Mouse (Mus musculus): ENCODE measurements around the gene Tgm1. TPM values are rescaled to one million over a fixed set of nuclear protein-coding genes. Genes with fewer than 3 reads are reported as not detected.

Gene Tgm1
- polyA plus RNA-seq, 1 experiment: not detected

DNA sequence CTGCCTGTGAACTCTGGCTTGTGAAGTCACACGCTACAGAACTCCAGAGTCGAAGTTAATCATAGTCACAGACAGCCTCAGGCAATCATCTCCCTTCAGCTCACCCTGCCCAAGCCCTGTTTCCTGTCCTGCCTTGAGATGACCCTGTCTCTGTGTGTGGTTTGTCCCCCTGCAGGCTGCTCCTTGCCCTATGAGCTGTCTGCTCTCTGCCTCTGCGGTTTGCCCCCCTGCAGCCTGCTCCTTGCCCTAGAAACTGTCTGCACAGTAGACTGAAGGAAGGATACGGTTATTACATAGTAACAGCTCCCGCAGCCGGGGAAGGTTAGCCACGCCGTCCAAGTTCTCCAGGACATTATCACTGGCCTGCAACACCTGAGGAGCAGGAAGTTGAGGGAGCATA, 3.2 kb upstream of the Tgm1 start:
- H3K27ac ChIP-seq (ENCODE audit: insufficient read depth, low read depth, low read length): no peak overlapping the region
- TF ChIP-seq CTCF (IDR thresholded peaks at IDR 0.05; ENCODE audit: insufficient read depth, low read depth, low read length): no peak
- TF ChIP-seq POLR2A (IDR thresholded peaks at IDR 0.05; ENCODE audit: insufficient read depth, low read depth, low read length): no peak
- WGBS: 90% methylated on average over 8 of the region's 8 CpGs

DNA sequence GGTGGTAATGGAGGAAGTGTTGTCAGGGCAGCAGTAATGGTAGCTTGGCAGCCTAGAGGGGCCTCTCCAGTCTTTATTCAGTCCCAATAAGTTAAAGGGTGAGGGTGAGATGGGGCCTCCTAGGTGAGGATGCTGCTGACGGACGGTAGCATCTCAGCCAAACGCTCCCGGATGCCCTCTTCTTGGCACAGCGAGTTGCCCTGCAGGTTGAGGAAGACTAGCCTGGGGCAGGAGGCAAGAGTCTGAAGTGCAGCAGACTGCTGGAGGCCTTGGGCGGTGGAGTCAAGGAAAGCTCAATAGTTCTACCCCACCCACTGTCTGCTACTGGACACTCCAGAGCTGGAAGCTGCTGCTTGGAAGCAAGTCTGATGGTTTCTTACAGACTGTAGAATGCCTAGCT, 2.5 kb upstream of the Tgm1 start:
- peaks cover 6% of the 10 kb centered on the region; the same call in 1 of the 2 replicates for H3K4me1 ChIP-seq (ENCODE audit: control insufficient read depth, insufficient read depth, low read length)
- no peak overlapping the region for H3K27ac ChIP-seq (ENCODE audit: insufficient read depth, low read depth, low read length)
- H3K4me3 ChIP-seq (ENCODE audit: insufficient read depth, low read depth, low read length): no peak overlapping the region
- WGBS: 94% methylated on average over 6 of the region's 6 CpGs
- TF ChIP-seq POLR2A (IDR thresholded peaks at IDR 0.05; ENCODE audit: insufficient read depth, low read depth, low read length) (no peak), CTCF (IDR thresholded peaks at IDR 0.05; ENCODE audit: insufficient read depth, low read depth, low read length) (no peak)

More for the DNA sequence above, 3.2 kb upstream of the Tgm1 start:
- no peak overlapping the region for H3K4me3 ChIP-seq (ENCODE audit: insufficient read depth, low read depth, low read length)
- peaks cover 10% of the 10 kb centered on the region for H3K4me1 ChIP-seq (ENCODE audit: control insufficient read depth, insufficient read depth, low read length)

DNA sequence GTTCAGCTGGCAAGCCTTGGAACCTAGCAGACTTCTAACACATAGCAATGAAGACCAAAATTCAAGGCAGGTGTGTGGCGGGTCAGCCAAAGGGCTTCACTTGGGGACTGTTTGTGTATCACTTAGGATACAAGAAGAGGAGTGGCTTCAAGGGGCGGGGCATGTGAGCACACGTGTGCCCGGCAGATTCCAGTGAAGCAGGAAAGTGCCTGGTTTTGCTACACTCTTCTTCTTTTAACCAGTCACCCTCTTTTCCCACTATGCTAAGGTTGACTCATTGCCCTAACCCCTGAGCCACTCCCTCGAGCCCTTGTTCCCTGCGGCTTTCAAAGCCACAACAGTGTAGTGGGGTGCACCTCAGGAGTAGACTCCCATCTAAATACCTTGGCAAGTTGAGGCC, 1.2 kb upstream of the Tgm1 start:
- no peak for TF ChIP-seq CTCF (IDR thresholded peaks at IDR 0.05; ENCODE audit: insufficient read depth, low read depth, low read length)
- TF ChIP-seq POLR2A (IDR thresholded peaks at IDR 0.05; ENCODE audit: insufficient read depth, low read depth, low read length): no peak
- Histone ChIP-seq H3K4me3 (ENCODE audit: insufficient read depth, low read depth, low read length) (no peak overlapping the region), H3K27ac (ENCODE audit: insufficient read depth, low read depth, low read length) (no peak overlapping the region), H3K4me1 (ENCODE audit: control insufficient read depth, insufficient read depth, low read length) (no peaks in the 10 kb centered on the region)
- 45% methylated on average over 6 of the region's 6 CpGs for WGBS

DNA sequence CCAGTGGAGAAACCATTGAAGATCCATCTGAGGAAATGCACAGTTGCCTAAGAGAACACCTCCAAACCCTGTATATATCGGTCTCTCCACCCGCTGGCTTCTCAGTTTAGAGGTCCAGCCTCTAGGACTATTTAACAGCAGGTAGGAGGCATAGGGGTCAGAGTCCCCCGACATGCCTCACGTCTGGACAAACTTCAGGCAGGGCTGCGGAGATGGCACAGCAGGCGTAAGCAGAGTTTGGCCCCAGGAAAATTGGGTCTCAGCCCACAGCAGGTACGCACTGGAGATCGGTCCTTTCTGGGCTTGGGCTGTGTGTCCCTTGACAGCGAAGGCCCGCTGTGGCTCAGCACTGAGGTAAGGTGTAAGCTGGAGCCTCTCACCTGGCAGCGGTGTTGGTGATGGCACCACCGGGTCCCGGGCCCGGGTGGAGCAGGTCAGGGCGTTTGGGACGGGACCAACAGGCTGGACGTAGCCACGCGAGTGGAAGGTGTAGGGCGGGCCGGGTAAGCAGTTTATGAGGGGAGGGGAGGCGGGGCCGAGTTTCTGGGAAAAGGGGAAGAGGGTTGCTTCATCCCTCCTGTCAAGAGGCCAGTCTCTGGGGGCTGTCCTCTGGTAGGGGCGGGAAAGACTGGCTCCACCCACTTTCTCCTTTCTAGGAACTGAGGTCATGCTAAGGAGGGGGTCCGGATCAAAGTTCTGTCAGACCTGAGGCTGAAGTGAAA, 558 bp downstream of the Tgm1 start:
- no peak for TF ChIP-seq CTCF (IDR thresholded peaks at IDR 0.05; ENCODE audit: insufficient read depth, low read depth, low read length)
- TF ChIP-seq POLR2A (IDR thresholded peaks at IDR 0.05; ENCODE audit: insufficient read depth, low read depth, low read length): no peak
- Histone ChIP-seq H3K4me1 (ENCODE audit: control insufficient read depth, insufficient read depth, low read length) (no peaks in the 10 kb centered on the region), H3K27ac (ENCODE audit: insufficient read depth, low read depth, low read length) (no peak overlapping the region), H3K4me3 (ENCODE audit: insufficient read depth, low read depth, low read length) (no peak overlapping the region)
- 22% methylated on average over 25 of the region's 25 CpGs for WGBS

DNA sequence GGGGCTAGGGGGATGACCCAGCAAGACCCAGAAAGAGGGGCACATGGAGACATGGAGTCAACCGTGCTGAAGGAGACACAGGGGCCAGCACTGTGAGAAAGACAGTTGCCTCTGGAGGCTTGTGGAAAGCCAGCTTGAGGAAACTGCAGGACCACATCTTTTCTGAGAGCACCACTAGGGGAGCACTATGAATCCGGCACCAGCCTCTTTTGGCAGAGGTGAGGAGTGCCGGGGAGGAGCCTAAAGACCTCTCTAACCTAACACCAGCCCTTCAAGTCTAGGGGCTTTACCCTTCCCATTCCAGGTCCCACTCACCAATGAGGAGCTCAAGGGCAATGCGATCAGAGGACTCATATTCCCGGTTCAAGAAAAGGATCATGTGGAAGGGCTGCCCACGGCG, 1.9 kb downstream of the Tgm1 start:
- Histone ChIP-seq H3K4me3 (ENCODE audit: insufficient read depth, low read depth, low read length) (no peak overlapping the region), H3K4me1 (ENCODE audit: control insufficient read depth, insufficient read depth, low read length) (no peaks in the 10 kb centered on the region), H3K27ac (ENCODE audit: insufficient read depth, low read depth, low read length) (no peak overlapping the region)
- TF ChIP-seq CTCF (IDR thresholded peaks at IDR 0.05; ENCODE audit: insufficient read depth, low read depth, low read length) (no peak), POLR2A (IDR thresholded peaks at IDR 0.05; ENCODE audit: insufficient read depth, low read depth, low read length) (no peak)
- WGBS: 82% methylated on average over 7 of the region's 7 CpGs

DNA sequence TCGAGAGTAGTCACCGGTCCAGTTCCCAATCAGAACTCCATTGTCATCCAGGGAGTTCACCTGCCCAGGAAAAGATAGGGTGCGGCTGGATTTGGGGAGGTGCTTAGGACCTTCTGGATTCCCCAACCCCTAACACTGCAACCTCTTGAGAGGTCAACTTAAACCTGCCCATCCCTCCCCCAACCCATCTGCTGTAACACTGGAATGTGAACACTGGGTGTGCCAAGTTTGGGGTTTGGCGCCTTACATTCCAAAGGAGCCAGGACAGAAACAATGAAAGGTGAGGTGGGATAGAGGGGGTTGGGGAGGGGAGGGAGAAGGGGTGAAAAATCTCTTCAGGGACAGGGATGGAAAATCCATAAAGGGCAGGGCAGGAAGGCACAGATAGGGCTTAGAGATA, 4.2 kb downstream of the Tgm1 start:
- H3K27ac ChIP-seq (ENCODE audit: insufficient read depth, low read depth, low read length): no peak overlapping the region
- WGBS: 86% methylated on average over 4 of the region's 4 CpGs
- TF ChIP-seq POLR2A (IDR thresholded peaks at IDR 0.05; ENCODE audit: insufficient read depth, low read depth, low read length) (no peak), CTCF (IDR thresholded peaks at IDR 0.05; ENCODE audit: insufficient read depth, low read depth, low read length) (no peak)
- H3K4me3 ChIP-seq (ENCODE audit: insufficient read depth, low read depth, low read length): no peak overlapping the region
- no peaks in the 10 kb centered on the region for H3K4me1 ChIP-seq (ENCODE audit: control insufficient read depth, insufficient read depth, low read length)

DNA sequence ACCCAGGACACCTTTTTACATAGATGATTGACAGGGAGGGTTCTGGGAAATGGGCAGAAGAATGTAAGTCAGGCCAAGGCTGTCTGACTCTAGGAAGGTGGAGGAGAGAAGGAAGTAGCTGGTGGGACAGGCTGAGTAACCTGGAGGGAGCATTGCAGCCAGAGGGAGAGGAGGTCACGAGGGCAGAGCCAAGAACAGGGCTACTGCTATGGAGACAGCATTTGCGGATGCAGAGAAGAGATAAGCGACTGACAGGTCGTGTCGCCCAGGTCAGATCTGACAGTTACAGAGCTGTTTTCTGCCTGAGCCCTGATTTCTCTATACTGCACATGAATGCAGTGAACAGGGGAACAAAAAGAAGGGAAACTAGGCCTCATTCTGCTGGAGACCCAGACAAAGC, 6.3 kb downstream of the Tgm1 start:
- WGBS: 95% methylated on average over 5 of the region's 5 CpGs
- Histone ChIP-seq H3K27ac (ENCODE audit: insufficient read depth, low read depth, low read length) (no peak overlapping the region), H3K4me1 (ENCODE audit: control insufficient read depth, insufficient read depth, low read length) (no peaks in the 10 kb centered on the region), H3K4me3 (ENCODE audit: insufficient read depth, low read depth, low read length) (no peak overlapping the region)
- TF ChIP-seq CTCF (IDR thresholded peaks at IDR 0.05; ENCODE audit: insufficient read depth, low read depth, low read length): no peak
- no peak for TF ChIP-seq POLR2A (IDR thresholded peaks at IDR 0.05; ENCODE audit: insufficient read depth, low read depth, low read length)

DNA sequence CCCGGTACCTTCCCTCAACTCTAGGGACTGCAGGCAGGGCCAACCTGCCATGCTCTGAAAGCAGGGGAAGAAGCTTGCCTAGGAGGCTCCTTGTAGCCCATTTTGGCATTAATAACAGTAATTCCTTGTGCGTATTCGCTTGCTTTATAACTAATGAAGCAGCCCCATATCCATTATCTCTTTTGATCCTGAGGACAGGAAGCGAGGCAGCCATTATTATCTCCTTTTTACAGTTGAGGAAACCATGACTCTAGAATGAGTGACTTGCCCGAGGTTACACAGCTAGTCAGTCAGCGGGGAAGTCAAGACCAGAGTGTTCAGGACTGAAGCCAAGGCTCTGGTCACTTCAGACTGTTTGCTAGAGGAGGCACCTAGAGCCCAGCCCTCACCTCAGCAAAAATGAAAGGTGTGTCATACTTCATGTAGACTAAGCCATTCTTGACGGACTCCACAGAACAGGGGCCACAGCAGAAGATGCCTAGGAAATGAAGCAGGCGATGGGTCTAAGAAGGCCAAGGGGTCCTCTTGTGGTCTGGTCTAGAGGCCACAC, 7.6 kb downstream of the Tgm1 start:
- no peak for TF ChIP-seq POLR2A (IDR thresholded peaks at IDR 0.05; ENCODE audit: insufficient read depth, low read depth, low read length)
- TF ChIP-seq CTCF (IDR thresholded peaks at IDR 0.05; ENCODE audit: insufficient read depth, low read depth, low read length): no peak
- WGBS: 90% methylated on average over 8 of the region's 8 CpGs
- no peak overlapping the region for H3K27ac ChIP-seq (ENCODE audit: insufficient read depth, low read depth, low read length)
- no peaks in the 10 kb centered on the region for H3K4me1 ChIP-seq (ENCODE audit: control insufficient read depth, insufficient read depth, low read length)
- H3K4me3 ChIP-seq (ENCODE audit: insufficient read depth, low read depth, low read length): no peak overlapping the region

DNA sequence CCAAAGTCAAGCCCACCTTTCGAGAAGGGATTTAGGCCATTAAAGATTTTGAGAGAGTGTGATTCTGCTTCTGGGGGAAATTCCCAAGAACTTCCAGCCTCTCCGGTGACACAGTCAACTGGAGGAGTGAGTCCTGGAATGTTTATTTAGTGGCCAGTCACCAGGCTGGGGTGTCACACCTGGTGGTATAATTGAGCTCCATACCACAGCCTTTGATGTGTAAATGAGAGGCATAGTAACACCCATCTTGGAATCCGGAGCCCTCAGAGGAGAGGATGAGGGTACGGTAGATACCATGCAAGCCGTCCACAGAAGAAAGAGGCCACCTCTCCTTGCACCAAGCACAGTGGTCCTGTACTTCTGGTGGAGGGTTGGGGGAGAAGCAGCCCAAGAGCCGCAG, 11.0 kb downstream of the Tgm1 start:
- Histone ChIP-seq H3K27ac (ENCODE audit: insufficient read depth, low read depth, low read length) (no peak overlapping the region), H3K4me1 (ENCODE audit: control insufficient read depth, insufficient read depth, low read length) (peaks cover 3% of the 10 kb centered on the region; the same call in 1 of the 2 replicates), H3K4me3 (ENCODE audit: insufficient read depth, low read depth, low read length) (no peak overlapping the region)
- 81% methylated on average over 6 of the region's 6 CpGs for WGBS
- no peak for TF ChIP-seq POLR2A (IDR thresholded peaks at IDR 0.05; ENCODE audit: insufficient read depth, low read depth, low read length)
- TF ChIP-seq CTCF (IDR thresholded peaks at IDR 0.05; ENCODE audit: insufficient read depth, low read depth, low read length): no peak

All from olfactory bulb, adult 2 months (tissue).